Mouse (Mus musculus) kidney, adult 2 months (tissue): ENCODE data around the gene Wasf1.

Experiments used
- CTCF ChIP-seq: fragments of 200-500 bp; conservative IDR thresholded peaks from 2 replicates; pipeline ENCODE4 v1.5.1; 2011; ENCODE audit warnings: low read depth, mild to moderate bottlenecking, control low read depth, low read length, moderate library complexity, mixed read lengths; ENCODE audit not compliant: insufficient read depth, insufficient read length
- POLR2A ChIP-seq: fragments of 200-500 bp; IDR thresholded peaks from one replicate; pipeline ENCODE4 v1.6.1; 2011; ENCODE audit warnings: low read depth, low read length, control low read depth

DNA sequence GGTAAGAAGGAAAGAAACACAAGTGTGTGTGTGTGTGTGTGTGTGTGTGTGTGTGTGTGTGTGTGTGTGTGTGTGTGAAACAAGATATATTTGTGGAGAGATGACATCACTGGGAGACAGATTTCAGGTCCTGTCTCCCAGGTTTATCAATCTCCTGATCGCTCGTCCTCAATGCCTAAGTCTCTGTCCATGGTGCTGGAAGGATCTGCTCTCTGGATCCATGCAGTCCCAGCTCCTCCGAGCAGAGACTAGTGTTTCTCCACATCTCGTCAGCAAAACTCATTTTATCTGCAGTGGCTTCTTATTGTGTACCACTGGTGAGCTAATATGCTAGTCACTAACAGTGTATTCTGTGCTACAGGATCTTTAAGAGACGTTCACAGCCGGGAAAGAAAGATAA, 78.1 kb downstream of the Wasf1 start:
- TF ChIP-seq CTCF (no peak), POLR2A (no peak)
